Mouse (Mus musculus) embryonic stem cell, embryonic (primary cell): ENCODE measurements around the gene Spib.

Source experiments
- CTCF ChIA-PET, 4 experiments: fragments of 300-600 bp in 2 of 4; fragments of 350-600 bp in 2 of 4; sonication (Branson Sonifier 250); formaldehyde crosslinking; loops; one replicate each; lab custom pipeline; 2022; ENCODE audit warnings: inconsistent platforms in 2 of 4; lab: Charles Lee
- POLR2A ChIA-PET, 4 experiments: fragments of 300-600 bp in 2 of 4; fragments of 350-600 bp in 2 of 4; sonication (Branson Sonifier 250); formaldehyde crosslinking; loops; one replicate each; lab custom pipeline; 2022; ENCODE audit warnings: antibody characterized with exemption in 4 of 4, inconsistent platforms in 1 of 4; lab: Charles Lee

Gene Spib

GRCm38 (mm10) chr7:44537496-44537895, 5.6 kb upstream of the Spib start:
- POLR2A ChIA-PET = interaction anchor here in 2 of 4 experiments (1.9 to 5.1 kb wide), 4 partner anchors 10 to 31 kb away, joined by 4 to 48 read pairs (median 22); partner anchors contain the start of gene Pold1 (in 2 of the 2)
- CTCF ChIA-PET = interaction anchor here in 3 of 4 experiments (0.5 to 6.6 kb wide), 6 partner anchors 10 to 1051 kb away, joined by 3 to 43 read pairs (median 16); partner anchors contain the start of gene Pold1 (in 2 of the 3)

- POLR2A ChIA-PET = interaction anchor here in 3 of 4 experiments (0.8 to 5.1 kb wide), 12 partner anchors 9 to 291 kb away, joined by 3 to 48 read pairs (median 4); partner anchors contain the start of genes Pold1 (in 2 of the 3), 1700028J19Rik (in 1 of the 3) and 2410002F23Rik (in 1 of the 3)
- CTCF ChIA-PET = interaction anchor here in 3 of 4 experiments (0.5 to 6.6 kb wide), 8 partner anchors 10 to 855 kb away, joined by 3 to 43 read pairs (median 6); partner anchors contain the start of gene Pold1 (in 2 of the 3)
Measured at GRCm38 (mm10) chr7:44537009-44537408, 5.1 kb upstream of the Spib start.

- CTCF ChIA-PET = interaction anchor here (0.6 to 6.6 kb wide), 21 partner anchors 9 to 166 kb away, joined by 3 to 43 read pairs (median 4); partner anchors contain the start of genes Pold1 (in 2 of the 4) and Nr1h2 (in 1 of the 4)
- POLR2A ChIA-PET = interaction anchor here (0.8 to 5.1 kb wide), 18 partner anchors 9 to 290 kb away, joined by 3 to 48 read pairs (median 4); partner anchors contain the start of genes Pold1 (in 3 of the 4), 1700028J19Rik (in 1 of the 4), 2410002F23Rik (in 1 of the 4) and Nr1h2 (in 1 of the 4)
Measured at GRCm38 (mm10) chr7:44536590-44536968, 4.7 kb upstream of the Spib start.

- ChIA-PET CTCF (interaction anchor here (0.5 to 6.6 kb wide), 28 partner anchors 8 to 166 kb away, joined by 3 to 43 read pairs (median 4); partner anchors contain the start of genes Pold1 (in 2 of the 4) and Nr1h2 (in 1 of the 4)), POLR2A (interaction anchor here (0.8 to 5.1 kb wide), 21 partner anchors 8 to 290 kb away, joined by 3 to 48 read pairs (median 4); partner anchors contain the start of genes Pold1 (in 3 of the 4), 1700028J19Rik (in 1 of the 4), 2410002F23Rik (in 1 of the 4) and Nr1h2 (in 1 of the 4))
Measured at GRCm38 (mm10) chr7:44535657-44536589, 4.1 kb upstream of the Spib start.

GRCm38 (mm10) chr7:44534656-44535441, 3.0 kb upstream of the Spib start:
- CTCF ChIA-PET = interaction anchor here (0.7 to 6.6 kb wide), 14 partner anchors 7 to 182 kb away, joined by 3 to 43 read pairs (median 4); partner anchors contain the start of gene Pold1 (in 1 of the 4)
- POLR2A ChIA-PET = interaction anchor here in 3 of 4 experiments (0.8 to 5.1 kb wide), 13 partner anchors 7 to 104 kb away, joined by 3 to 48 read pairs (median 4); partner anchors contain the start of gene Pold1 (in 3 of the 3)

GRCm38 (mm10) chr7:44534242-44534641, 2.4 kb upstream of the Spib start:
- ChIA-PET CTCF (interaction anchor here in 3 of 4 experiments (0.6 to 6.6 kb wide), 8 partner anchors 14 to 182 kb away, joined by 3 to 43 read pairs (median 4); partner anchors contain the start of gene Pold1 (in 1 of the 3)), POLR2A (interaction anchor here in 3 of 4 experiments (0.8 to 1.2 kb wide), 6 partner anchors 12 to 104 kb away, joined by 3 to 6 read pairs (median 4); partner anchors contain the start of gene Pold1 (in 3 of the 3))

- POLR2A ChIA-PET = interaction anchor here in 2 of 4 experiments (0.8 to 1.3 kb wide), 5 partner anchors 10 to 105 kb away, joined by 3 to 6 read pairs (median 4); partner anchors contain the start of gene Pold1 (in 2 of the 2)
- CTCF ChIA-PET = interaction anchor here in 2 of 4 experiments (0.9 to 6.6 kb wide), 3 partner anchors 8 to 107 kb away, joined by 3 to 43 read pairs (median 3); partner anchors contain the start of gene Pold1 (in 1 of the 2)
Measured at GRCm38 (mm10) chr7:44533746-44534045, 1.8 kb upstream of the Spib start.

- POLR2A ChIA-PET = interaction anchor here in 2 of 4 experiments (0.6 to 2.1 kb wide), 6 partner anchors 10 to 111 kb away, joined by 3 to 12 read pairs (median 4); partner anchors contain the start of genes Nr1h2 (in 1 of the 2) and Pold1 (in 1 of the 2)
Measured at GRCm38 (mm10) chr7:44532918-44533745, 1.3 kb upstream of the Spib start.

GRCm38 (mm10) chr7:44531207-44531606, 664 bp downstream of the Spib start:
- ChIA-PET POLR2A (interaction anchor here in 2 of 4 experiments (0.6 to 2.1 kb wide), 5 partner anchors 17 to 106 kb away, joined by 3 to 12 read pairs (median 5); partner anchors contain the start of genes Nr1h2 (in 1 of the 2) and Pold1 (in 1 of the 2)), CTCF (interaction anchor here in 1 of 4 experiments (1.6 kb wide), 1 partner anchor 12 kb away, joined by 4 read pairs; no protein-coding TSS in a partner anchor)

More at GRCm38 (mm10) chr7:44532918-44533745, 1.3 kb upstream of the Spib start:
- CTCF ChIA-PET = interaction anchor here in 3 of 4 experiments (0.7 to 6.6 kb wide), 6 partner anchors 9 to 194 kb away, joined by 3 to 43 read pairs (median 3); partner anchors contain the start of gene Pold1 (in 1 of the 3)

GRCm38 (mm10) chr7:44530507-44530906, 1.4 kb downstream of the Spib start:
- ChIA-PET POLR2A (interaction anchor here in 3 of 4 experiments (0.9 to 5.9 kb wide), 9 partner anchors 11 to 253 kb away, joined by 3 to 49 read pairs (median 4); partner anchors contain the start of gene Pold1 (in 3 of the 3)), CTCF (interaction anchor here in 3 of 4 experiments (1.4 to 3.6 kb wide), 4 partner anchors 11 to 125 kb away, joined by 3 to 19 read pairs (median 4); no protein-coding TSS in a partner anchor)

- POLR2A ChIA-PET = interaction anchor here in 3 of 4 experiments (0.6 to 5.9 kb wide), 24 partner anchors 12 to 1029 kb away, joined by 3 to 49 read pairs (median 4); partner anchors contain the start of genes Pold1 (in 3 of the 3), Emc10 (in 1 of the 3), Fam71e1 (in 1 of the 3) and Prmt1 (in 1 of the 3)
- CTCF ChIA-PET = interaction anchor here (0.6 to 5.5 kb wide), 14 partner anchors 10 to 218 kb away, joined by 3 to 71 read pairs (median 4); partner anchors contain the start of genes Emc10 (in 1 of the 4), Fam71e1 (in 1 of the 4) and Pold1 (in 1 of the 4)
Measured at GRCm38 (mm10) chr7:44529518-44529917, 2.4 kb downstream of the Spib start.

GRCm38 (mm10) chr7:44527483-44528398, 4.1 kb downstream of the Spib start:
- ChIA-PET POLR2A (interaction anchor here (0.6 to 5.9 kb wide), 65 partner anchors 8 to 586 kb away, joined by 3 to 49 read pairs (median 4); partner anchors contain the start of genes Pold1 (in 3 of the 4), Ap2a1 (in 2 of the 4), Emc10 (in 2 of the 4) and Fam71e1 (in 2 of the 4)), CTCF (interaction anchor here (0.5 to 5.5 kb wide), 105 partner anchors 8 to 1239 kb away, joined by 3 to 71 read pairs (median 5); partner anchors contain the start of genes Pold1 (in 4 of the 4), Emc10 (in 1 of the 4), Fam71e1 (in 1 of the 4) and Kcnc3 (in 1 of the 4))

- ChIA-PET POLR2A (interaction anchor here in 3 of 4 experiments (0.6 to 5.9 kb wide), 45 partner anchors 10 to 588 kb away, joined by 3 to 49 read pairs (median 4); partner anchors contain the start of genes Pold1 (in 3 of the 3), Kcnc3 (in 2 of the 3), Nr1h2 (in 2 of the 3) and 1700028J19Rik (in 1 of the 3)), CTCF (interaction anchor here (0.6 to 5.5 kb wide), 67 partner anchors 7 to 432 kb away, joined by 3 to 71 read pairs (median 5); partner anchors contain the start of genes Pold1 (in 4 of the 4), Emc10 (in 1 of the 4), Fam71e1 (in 1 of the 4) and Kcnc3 (in 1 of the 4))
Measured at GRCm38 (mm10) chr7:44526414-44527154, 5.3 kb downstream of the Spib start.
